Mouse (Mus musculus) cerebellum, adult 2 months (tissue): Measurements from ENCODE around the gene Cd9.

Experiments used
- CTCF ChIP-seq: fragments of 200-500 bp; IDR thresholded peaks from 2 replicates; pipeline ENCODE4 v1.5.1; 2011; ENCODE audit warnings: low read depth, mild to moderate bottlenecking, control low read depth, low read length, moderate library complexity, borderline replicate concordance; ENCODE audit not compliant: insufficient read depth
- POLR2A ChIP-seq: fragments of 200-500 bp; IDR thresholded peaks from 2 replicates; pipeline ENCODE4 v1.6.1; 2011; ENCODE audit warnings: low read length, control low read depth, borderline replicate concordance; ENCODE audit not compliant: insufficient read depth

- TF ChIP-seq POLR2A, result no peak
- no peak for TF ChIP-seq CTCF
Observed at GRCm38 (mm10) chr6:125494092-125494871, at the start of gene Cd9.
